Mouse (Mus musculus): ENCODE data around the gene Sh3glb2.

DNA sequence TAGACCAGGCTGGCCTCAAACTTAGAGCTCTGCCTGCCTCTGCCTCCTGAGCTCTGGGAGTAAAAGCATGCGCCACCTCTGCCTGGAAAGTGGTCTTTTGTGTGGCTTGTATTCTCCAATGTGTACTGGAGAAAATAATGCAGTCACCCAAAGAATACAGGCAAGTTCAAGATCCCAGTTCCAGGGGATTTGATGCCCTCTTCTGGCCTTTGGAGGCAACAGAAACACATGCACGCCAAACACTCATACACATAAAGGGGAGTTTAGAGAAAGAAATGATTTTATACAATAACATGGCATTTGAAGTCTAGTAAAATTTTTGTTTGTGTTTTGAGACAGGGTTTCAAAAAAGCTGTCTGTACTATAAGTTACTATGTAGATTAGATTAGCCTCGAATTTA lies 59.6 kb downstream of the Sh3glb2 start:
- TF ChIP-seq CTCF (IDR thresholded peaks at IDR 0.05; ENCODE audit: low read depth, low read length) (no peak), POLR2A (IDR thresholded peaks at IDR 0.05; ENCODE audit: insufficient read depth, low read length) (no peak)
